Mouse (Mus musculus): Measurements from ENCODE around the gene Rbm42.

The Rbm42 gene

GRCm38 (mm10) chr7:30618658-30619057 lies 31.5 kb downstream of the Rbm42 start:
- no peak for DNase-seq (ENCODE audit: low spot score in 2 of 2)

GRCm38 (mm10) chr7:30615049-30615760 lies 34.9 kb downstream of the Rbm42 start:
- no peak for DNase-seq (ENCODE audit: low spot score in 2 of 2)

DNA sequence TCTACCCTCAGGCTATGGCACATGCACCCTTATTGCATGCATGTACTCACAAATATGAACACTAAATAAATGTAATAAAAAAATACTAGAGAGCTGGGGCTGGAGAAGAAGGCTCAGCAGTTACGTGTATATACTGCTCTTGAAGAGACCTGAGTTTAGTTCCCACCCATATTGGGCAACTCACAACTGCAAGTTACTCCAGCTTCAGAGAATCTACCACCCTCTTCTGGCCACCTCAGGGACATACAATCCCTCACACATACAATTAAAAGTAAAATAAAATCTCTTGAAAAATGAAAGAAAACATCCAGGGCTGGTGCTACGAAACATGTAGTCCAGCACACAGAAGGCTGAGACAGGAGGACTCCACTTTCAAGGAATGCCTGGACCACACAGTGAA lies 35.7 kb downstream of the Rbm42 start:
- no peak for DNase-seq (ENCODE audit: low spot score in 2 of 2)

GRCm38 (mm10) chr7:30613529-30614112 lies 36.5 kb downstream of the Rbm42 start:
- DNase-seq (ENCODE audit: low spot score in 2 of 2), result peak in 1 of 2 experiments; percentile 56

DNA sequence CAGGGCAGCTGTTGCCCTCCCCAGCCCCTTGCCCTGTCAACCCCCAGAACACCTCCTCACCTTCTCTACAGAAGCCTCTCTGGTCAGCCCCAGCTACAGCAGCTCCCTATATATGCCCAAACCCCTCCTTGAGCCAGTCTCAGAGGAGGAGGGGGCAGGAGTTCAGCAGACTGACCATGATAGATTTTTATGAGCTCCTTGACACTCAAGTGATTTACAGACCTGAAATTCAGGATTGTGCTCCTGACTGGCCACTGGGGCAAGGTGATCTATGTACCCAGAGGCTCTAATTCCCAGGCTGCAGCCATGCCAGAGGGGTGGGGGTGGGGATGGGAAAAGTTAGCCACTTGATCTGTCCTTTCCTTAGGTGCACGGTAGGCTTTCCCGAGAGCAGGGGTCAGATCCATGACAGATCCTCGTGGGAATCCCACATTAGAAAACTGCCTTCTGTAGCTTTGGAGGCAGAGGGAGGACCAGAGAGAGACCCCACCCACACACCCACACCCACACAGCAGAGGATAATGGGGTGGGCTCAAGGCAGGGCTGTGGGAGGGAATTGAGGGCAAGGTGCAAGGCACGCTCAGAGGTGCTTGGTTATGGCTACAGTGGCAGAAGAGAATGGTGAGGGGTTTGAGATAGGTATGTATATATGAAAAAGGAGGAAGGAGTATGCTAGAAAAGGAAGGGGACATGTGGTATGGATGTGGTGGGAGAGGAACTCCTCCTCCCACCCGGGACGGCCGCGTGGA lies 37.3 kb downstream of the Rbm42 start, which contains the start of gene Upk1a:
Gene Upk1a, minus strand, starts transcription at position 194 of the 749 bp plus-strand sequence.
- no peak for DNase-seq (ENCODE audit: low spot score in 2 of 2)

GRCm38 (mm10) chr7:30610043-30610442 lies 40.1 kb downstream of the Rbm42 start:
- DNase-seq (ENCODE audit: low spot score in 2 of 2), result no peak

GRCm38 (mm10) chr7:30608476-30608875 lies 41.6 kb downstream of the Rbm42 start:
- DNase-seq (ENCODE audit: low spot score in 2 of 2), result no peak

GRCm38 (mm10) chr7:30607706-30608309 lies 42.3 kb downstream of the Rbm42 start:
- DNase-seq (ENCODE audit: low spot score in 2 of 2), result peak in 1 of 2 experiments; percentile 56

- no peak for DNase-seq (ENCODE audit: low spot score in 2 of 2)
These were observed 45.2 kb downstream of the Rbm42 start for GRCm38 (mm10) chr7:30604944-30605343.

DNA sequence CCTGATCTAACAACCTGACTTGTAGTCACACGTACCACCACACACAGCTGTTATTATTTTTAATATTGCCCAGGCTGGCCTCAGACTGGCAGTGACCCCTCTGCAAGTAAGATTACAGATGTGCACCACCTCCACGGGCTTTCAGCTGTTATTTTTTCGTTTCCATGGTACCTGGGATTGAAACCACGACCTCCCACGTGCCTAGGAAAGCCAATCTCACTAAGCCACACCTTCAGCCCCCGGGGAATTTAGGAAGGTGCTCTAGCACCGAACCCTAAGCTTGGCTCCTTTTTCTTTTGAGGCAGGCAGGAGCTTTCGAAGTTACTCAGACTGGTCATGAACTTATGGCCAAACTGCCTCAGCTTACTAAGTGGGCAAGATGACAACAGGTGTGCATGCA lies 45.7 kb downstream of the Rbm42 start:
- no peak for DNase-seq (ENCODE audit: low spot score in 2 of 2)

DNA sequence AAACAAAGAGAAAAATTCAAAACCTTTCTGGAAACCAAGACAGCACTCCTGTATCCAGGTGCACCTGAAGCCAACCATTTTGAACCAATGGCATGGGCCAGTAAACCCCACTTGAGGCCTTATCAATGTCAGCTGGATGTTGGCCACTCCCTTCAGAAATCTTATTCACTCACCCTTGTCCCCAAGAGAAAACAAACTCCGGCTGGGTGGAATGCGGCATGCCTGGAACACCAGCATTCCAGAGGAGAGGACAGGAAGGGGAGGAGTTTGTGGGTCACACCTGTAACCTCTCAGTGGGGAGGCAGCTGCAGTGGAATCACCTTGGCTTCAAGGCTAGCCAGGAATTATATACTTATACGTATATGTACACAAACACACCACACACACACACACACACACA lies 47.5 kb downstream of the Rbm42 start:
- no peak for DNase-seq (ENCODE audit: low spot score in 2 of 2)

DNA sequence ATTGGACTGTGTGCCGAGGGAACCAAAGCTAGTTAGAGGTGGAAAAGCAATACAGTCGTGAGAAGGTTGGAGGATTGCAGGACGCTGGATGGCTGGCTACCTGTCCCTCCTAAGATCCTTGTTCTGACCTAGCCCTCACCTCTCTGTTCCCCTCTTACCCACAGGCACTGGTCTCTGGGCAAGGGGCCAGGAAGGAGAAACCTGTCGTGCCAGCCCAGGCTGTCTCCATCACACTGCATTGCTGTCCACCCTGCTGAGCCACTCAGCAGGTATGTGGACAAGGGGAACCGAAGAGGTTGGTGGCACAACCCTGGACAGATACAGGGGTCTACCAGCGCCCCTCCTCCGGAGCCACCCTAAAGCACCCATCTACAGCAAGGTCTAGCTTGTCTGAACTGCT lies 49.5 kb downstream of the Rbm42 start:
- no peak for DNase-seq (ENCODE audit: low spot score in 2 of 2)

DNA sequence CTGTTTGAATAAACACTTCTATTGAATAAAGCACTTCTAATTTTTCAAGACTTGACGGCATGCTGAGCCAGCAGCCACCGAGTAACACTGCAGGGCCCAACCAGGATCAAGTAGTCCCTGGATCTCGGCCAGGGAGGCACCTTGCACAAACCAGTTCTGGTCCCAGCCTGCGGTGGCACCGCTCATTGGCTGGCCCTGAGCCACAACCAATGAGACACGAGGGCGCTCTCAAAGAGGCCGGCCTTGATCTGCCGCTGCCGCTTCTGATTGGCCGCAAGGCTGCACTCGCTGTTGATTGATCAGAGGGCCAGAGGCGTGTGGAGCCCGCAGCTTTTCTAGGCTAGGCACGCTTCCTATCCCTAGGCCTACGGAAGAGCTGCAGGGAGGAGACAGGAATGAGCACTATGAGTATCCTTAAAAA lies 50.2 kb downstream of the Rbm42 start:
- peak; percentile 96 to 97 for DNase-seq (ENCODE audit: low spot score in 2 of 2)

- no peak for DNase-seq (ENCODE audit: low spot score in 2 of 2)
These were observed 51.3 kb downstream of the Rbm42 start, which contains the start of gene Zbtb32 for GRCm38 (mm10) chr7:30598786-30599185. Gene Zbtb32 (minus strand): TSS chr7:30598909.

- no peak for DNase-seq (ENCODE audit: low spot score in 2 of 2)
These were observed 53.3 kb downstream of the Rbm42 start for GRCm38 (mm10) chr7:30596811-30597210.

DNA sequence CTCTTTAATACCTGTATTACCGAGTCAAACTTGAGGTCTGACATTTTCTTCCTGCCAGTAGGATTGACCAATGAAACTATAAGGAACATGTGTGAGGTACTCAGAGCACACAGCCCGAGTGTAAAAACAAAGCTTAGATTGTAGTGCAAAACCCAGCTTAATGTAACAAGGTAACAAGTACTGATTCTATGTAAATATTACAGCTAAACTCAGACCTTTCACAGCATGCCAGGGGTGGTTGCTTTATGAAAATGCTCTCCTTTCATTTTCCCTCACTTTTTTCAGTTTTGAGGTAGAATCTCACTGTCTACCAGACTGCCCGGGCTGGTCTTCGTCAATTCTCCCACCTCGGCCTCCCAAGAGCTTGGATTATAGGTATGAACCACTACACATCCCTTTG lies 54.0 kb downstream of the Rbm42 start:
- DNase-seq (ENCODE audit: low spot score in 2 of 2), result no peak

- DNase-seq (ENCODE audit: low spot score in 2 of 2), result no peak
These were observed 55.5 kb downstream of the Rbm42 start for GRCm38 (mm10) chr7:30594510-30595024.

DNA sequence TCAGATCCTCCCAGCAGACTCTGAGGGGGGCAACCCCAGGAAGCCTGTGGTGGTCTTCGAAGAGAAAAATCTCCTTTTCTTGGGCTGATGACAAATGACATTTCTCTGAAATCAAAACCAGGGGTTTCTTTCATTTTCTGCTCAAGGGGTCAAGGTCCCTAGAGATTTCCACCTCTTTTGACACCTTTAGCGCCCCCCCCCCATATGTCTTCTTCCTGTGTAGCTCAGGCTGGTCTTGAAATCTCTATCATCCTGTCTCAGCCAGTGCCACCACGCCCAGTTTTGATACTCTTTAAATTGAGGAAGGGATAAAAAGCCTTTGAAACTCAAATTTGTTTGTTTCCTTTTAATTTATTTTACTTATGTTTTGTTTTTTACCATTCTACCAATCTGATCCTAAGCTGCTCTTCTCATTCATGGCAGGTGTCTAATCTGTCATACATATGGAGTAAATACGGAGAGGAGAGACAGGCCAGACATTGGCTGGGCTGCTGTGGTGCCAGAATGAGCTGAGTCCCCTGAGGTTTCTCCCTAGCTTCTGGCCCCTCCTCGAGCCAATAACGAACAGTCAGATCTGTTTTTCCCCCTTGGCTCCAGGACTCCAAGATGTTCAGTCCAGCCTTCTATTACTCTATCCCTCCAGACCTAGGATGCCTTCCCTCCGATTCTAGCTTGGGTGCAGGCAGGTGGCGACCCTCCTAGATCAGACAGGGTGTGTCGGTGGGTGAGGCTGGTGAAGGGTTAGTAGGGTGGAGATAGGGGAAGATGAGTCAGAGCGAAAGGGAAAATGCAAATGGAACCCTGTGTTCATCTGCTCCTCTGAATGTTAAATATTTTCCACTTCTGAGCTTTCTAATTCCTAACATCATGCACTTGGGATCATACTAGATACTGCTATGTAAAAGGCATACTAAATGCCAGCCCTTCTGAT lies 56.3 kb downstream of the Rbm42 start:
- DNase-seq (ENCODE audit: low spot score in 2 of 2), result no peak

DNA sequence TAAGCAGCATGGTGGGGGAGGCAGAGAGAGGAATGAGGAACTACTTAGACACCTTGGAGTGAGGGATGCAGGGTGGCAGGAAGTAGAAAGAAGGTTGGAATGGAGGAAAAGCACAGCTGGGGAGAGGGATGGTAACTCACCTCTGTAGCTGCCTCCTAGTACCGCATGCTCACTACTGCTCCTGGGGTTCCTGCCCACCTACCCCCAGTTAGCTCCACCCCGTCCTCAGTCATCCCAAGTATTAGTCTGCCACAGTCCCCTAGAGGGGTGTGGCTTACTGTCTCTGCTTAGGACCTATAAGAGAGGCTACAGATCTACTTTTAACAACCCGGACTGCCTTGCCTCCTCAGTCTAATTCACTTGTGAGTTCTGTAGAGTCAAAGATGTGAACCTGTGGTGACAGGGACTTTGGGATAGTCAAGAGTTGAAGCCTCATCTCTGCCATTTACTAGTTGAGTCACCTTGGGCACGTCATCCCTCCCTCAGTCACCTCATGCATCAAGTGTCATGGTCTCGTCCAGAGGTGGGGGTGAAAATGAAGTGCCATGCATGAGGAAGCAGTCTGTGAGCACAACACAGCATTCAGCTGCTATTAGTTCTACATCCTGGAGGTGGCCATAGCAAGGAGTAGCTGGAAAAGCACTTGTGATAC lies 57.2 kb downstream of the Rbm42 start:
- no peak for DNase-seq (ENCODE audit: low spot score in 2 of 2)

DNA sequence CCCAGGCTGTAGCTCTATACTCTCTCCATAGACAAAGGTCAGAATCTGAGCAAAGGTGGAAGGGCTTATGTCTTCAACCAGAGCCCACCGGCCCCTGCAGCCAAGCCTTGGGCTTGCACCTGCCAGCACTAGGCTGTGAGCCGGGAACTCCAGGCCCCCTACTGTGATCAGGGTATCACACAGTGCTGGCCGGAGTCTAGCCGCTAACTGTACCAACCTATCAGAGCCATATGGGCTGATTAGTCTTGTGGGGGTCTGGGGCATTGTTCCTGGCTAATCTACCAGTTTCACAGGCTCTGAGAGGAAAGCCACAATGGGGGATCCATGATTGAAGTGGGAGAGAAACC lies 58.5 kb downstream of the Rbm42 start:
- no peak for DNase-seq (ENCODE audit: low spot score in 2 of 2)
